Mouse (Mus musculus): ENCODE results near the gene Tepp. TPM values are rescaled to one million over a fixed set of nuclear protein-coding genes. Genes with fewer than 3 reads are reported as not detected.

The Tepp gene
- polyA plus RNA-seq, 1 experiment from 2014 or later = 1.3 TPM

DNA sequence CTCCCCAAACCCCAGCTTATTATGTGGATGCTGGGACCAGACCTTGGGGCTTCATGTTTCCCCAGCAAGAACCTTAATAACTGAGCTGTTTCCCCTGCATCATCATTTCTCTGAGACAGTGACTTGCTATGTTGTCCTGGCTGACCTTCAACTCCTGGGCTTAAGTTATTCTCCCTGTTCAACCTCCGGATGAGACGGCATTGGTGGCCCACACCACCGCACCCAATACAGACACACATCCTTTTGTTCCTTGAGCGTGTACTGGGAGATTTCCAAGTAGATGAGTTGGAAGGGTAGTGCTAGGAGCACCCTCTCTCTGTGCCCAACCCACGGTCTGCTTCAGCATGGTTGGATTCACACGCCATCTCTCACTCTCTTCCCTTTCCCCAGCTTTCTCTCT lies 3.5 kb downstream of the Tepp start:
- Histone ChIP-seq H3K36me3 (no peaks in the 10 kb centered on the region), H3K4me1 (peaks cover 8% of the 10 kb centered on the region), H3K9ac (replicated peaks) (no peak overlapping the region), H3K27me3 (no peaks in the 10 kb centered on the region), H3K4me3 (no peak overlapping the region), H3K9me3 (no peaks in the 10 kb centered on the region), H3K4me2 (replicated peaks) (no peak overlapping the region), H3K27ac (replicated peaks) (no peak overlapping the region)
- 82% methylated on average over 6 of the region's 6 CpGs for WGBS
- ATAC-seq (replicated peaks) = no peak

DNA sequence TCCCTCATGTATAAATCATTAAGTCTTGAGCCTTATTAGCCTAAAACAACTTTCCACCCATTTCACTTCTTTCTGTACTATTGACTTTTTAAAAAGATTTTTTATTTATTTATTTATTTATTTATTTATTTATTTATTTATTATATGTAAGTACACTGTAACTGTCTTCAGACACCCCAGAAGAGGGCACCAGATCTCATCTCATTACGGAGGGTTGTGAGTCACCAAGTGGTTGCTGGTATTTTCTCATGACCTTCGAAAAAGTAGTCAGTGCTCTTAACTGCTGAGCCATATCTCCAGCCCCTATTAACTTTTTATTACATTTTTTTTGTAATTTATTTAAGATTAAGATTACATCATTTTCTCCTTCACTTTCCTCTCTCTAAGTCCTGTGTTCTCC lies 4.3 kb downstream of the Tepp start:
- H3K36me3 ChIP-seq = no peaks in the 10 kb centered on the region
- H3K9me3 ChIP-seq = no peaks in the 10 kb centered on the region
- ATAC-seq (replicated peaks) = no peak
- no peak overlapping the region for H3K27ac ChIP-seq (replicated peaks)
- no peak overlapping the region for H3K9ac ChIP-seq (replicated peaks)
- 78% methylated on average over 2 of the region's 2 CpGs for WGBS
- no peak overlapping the region for H3K4me2 ChIP-seq (replicated peaks)
- peaks cover 8% of the 10 kb centered on the region for H3K4me1 ChIP-seq
- no peaks in the 10 kb centered on the region for H3K27me3 ChIP-seq
- no peak overlapping the region for H3K4me3 ChIP-seq

DNA sequence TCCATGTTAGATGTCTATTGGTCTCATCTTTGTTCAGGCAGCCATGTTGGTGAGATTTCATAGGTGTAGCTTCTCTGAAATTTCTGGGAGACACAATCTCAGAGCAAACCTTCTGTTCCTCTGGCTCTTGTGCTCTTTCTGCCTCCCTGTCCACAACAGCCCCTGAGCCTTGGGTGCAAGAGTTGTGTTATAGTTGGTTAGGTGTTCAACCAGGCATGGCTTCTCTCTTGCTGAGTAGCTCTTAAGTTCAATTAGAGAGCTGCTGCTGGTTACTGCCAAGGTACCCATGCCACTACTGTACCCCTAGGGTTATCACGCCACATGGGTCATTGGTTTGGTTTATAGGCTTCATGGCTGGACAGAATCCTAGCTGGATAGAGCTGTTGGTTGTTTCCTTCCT lies 5.0 kb downstream of the Tepp start:
- Histone ChIP-seq H3K9ac (replicated peaks) (no peak overlapping the region), H3K4me2 (replicated peaks) (no peak overlapping the region), H3K9me3 (no peaks in the 10 kb centered on the region), H3K4me1 (peaks cover 10% of the 10 kb centered on the region), H3K36me3 (no peaks in the 10 kb centered on the region), H3K4me3 (no peak overlapping the region), H3K27me3 (peaks cover 3% of the 10 kb centered on the region; the same call in 1 of the 2 replicates), H3K27ac (replicated peaks) (no peak overlapping the region)
- no peak for ATAC-seq (replicated peaks)
- 84% methylated on average over 1 of the region's 1 CpGs for WGBS

DNA sequence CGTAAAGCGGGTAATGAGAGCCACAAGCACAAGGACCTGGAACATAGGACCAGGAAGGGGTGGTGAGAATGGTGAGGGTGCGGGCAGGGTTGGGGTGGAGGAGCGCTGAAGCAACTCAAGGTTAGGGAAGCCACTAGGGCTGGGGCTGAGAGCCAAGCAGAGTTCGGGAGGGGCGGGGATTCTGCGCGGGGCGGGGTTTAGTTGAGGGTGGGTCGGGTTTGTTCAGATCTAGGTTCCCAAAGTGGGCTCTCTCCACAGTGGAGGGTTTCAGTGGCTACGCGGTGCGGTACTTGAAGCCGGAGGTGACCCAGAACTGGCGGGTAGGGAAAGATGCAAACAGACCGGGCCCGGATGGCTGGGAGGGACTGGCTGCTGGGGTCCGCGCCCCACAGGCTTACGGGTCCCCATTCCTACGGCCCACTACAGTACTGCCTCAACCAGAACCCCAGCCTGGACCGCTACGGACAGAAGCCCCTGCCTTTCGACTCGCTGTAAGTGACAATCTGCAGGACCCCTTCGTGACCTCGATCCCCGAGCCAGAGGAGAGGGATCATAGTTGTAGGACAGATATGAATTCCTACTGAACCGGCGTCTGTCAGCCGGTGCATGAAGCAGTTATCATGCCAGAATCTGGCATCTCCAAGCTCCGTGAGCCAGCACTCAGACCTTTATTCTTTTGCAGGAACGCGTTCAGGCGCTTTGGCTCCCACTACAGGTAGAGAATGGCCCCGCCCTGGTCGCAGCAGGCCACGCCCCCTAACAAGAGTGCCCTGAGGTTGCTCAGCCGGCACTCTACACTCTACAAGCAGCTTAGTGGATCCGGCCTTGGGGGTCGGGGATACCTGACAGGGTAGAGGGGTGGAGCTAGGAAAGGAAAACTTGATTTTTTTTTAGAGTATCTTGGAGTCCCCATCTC lies 10.1 kb downstream of the Tepp start:
- Histone ChIP-seq H3K9ac (replicated peaks) (peak overlapping the region; percentile 46), H3K4me1 (peaks cover 11% of the 10 kb centered on the region), H3K4me2 (replicated peaks) (peak overlapping the region; percentile 75), H3K27me3 (peaks cover 3% of the 10 kb centered on the region; the same call in 1 of the 2 replicates), H3K4me3 (peak overlapping the region; percentile 38), H3K27ac (replicated peaks) (no peak overlapping the region), H3K36me3 (peaks cover 17% of the 10 kb centered on the region), H3K9me3 (no peaks in the 10 kb centered on the region)
- 2% methylated on average over 41 of the region's 41 CpGs for WGBS
- ATAC-seq (replicated peaks) = peak; percentile 62

DNA sequence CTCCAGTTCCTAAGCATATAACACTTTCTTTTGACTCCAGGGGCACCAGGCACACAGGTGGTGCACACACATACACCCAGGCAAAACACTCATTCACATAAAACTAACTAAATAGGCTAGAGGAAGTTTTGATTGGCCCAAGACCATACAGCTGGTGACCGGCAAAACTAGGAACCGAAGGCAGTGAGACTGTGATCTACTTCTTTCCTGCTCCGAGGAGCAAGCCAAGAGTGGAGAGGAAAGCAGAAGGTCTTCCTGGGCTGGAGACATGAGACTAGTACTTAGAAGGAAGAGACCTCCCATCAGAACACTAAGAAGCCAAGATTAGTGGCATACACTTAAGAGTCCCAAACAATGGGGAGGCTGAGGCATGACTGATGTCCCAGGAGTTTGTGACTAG lies 12.8 kb downstream of the Tepp start:
- Histone ChIP-seq H3K27me3 (peaks cover 3% of the 10 kb centered on the region; the same call in 1 of the 2 replicates), H3K4me3 (no peak overlapping the region), H3K36me3 (peaks cover 43% of the 10 kb centered on the region), H3K4me1 (peaks cover 21% of the 10 kb centered on the region), H3K27ac (replicated peaks) (no peak overlapping the region), H3K9me3 (no peaks in the 10 kb centered on the region), H3K4me2 (replicated peaks) (no peak overlapping the region), H3K9ac (replicated peaks) (no peak overlapping the region)
- ATAC-seq (replicated peaks) = no peak
- WGBS = 93% methylated on average over 3 of the region's 3 CpGs

DNA sequence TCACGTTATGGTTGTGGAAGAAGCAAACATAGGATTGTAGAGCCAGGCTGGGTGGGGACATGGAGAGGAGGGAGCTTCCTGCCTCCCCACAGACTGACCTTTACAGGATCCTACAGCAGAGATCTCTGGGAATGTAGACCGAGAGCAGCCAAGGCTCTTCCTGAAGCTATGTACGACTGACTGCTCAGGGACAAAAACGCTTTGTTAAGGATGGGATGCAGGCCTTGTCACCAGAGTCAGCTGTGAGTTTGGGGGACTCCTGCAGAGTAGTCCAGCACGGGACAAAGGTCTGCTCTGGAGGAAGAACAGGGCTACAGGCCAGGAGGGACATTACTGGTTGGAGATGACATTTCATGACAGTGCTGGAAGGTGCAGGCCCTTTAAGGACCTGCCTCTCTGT lies 14.3 kb downstream of the Tepp start:
- Histone ChIP-seq H3K27me3 (peaks cover 3% of the 10 kb centered on the region; the same call in 1 of the 2 replicates), H3K4me2 (replicated peaks) (no peak overlapping the region), H3K36me3 (peaks cover 57% of the 10 kb centered on the region), H3K4me3 (no peak overlapping the region), H3K27ac (replicated peaks) (no peak overlapping the region), H3K9ac (replicated peaks) (no peak overlapping the region), H3K9me3 (no peaks in the 10 kb centered on the region), H3K4me1 (peaks cover 23% of the 10 kb centered on the region)
- WGBS = 28% methylated on average over 5 of the region's 5 CpGs
- ATAC-seq (replicated peaks) = no peak

DNA sequence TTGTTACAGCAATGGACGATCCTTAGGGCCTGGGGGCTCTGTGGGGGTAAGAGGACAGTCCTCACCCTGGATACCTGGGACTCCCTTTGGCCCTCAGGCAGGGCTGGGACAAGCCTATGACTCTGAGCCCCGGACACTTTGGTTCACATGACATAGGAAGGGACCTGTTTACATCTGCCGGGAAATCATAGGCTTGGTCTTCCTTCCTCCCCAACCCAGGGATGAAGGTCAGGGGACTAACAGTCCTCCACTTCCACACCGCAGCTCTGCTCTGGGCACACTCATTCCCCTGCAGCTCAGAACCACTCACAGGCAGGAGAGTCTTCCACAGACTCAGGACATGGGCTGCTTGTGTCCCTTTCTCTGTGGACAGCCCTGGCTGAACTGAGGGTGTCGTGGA lies 16.5 kb downstream of the Tepp start:
- H3K27ac ChIP-seq (replicated peaks) = no peak overlapping the region
- H3K4me3 ChIP-seq = no peak overlapping the region
- H3K4me2 ChIP-seq (replicated peaks) = no peak overlapping the region
- ATAC-seq (replicated peaks) = no peak
- H3K4me1 ChIP-seq = peaks cover 25% of the 10 kb centered on the region
- H3K9ac ChIP-seq (replicated peaks) = no peak overlapping the region
- WGBS = 93% methylated on average over 5 of the region's 5 CpGs
- no peaks in the 10 kb centered on the region for H3K27me3 ChIP-seq
- peaks cover 57% of the 10 kb centered on the region for H3K36me3 ChIP-seq
- H3K9me3 ChIP-seq = no peaks in the 10 kb centered on the region

DNA sequence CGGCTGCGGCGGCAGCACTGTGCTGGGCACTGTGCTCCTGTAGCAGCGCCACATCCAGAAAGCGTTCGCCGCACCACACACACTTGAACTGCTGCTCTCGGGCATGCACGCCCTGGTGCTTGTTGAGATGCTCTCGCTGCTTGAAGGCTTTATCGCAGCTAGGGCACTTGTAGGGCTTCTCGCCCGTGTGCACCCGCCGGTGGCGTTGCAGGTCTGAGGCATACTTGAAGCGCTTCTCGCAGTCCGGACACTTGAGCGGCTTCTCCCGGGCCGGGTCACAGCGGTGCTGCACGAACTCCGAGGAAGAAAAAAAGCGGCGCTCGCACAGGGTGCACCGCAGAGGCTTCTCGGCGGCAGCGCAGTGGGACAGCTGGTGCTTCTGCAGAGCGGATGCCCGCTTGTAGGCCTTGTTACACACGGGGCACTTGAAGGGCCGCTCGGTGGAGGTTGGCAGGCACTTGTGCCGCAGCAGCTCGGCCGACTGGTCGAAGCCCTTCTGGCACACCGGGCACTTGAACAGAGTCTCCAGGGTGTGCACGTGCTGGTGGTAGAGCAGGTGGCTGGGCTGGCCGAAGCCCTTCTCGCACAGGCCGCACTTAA lies 17.6 kb downstream of the Tepp start:
- peaks cover 30% of the 10 kb centered on the region for H3K4me1 ChIP-seq
- H3K27me3 ChIP-seq = no peaks in the 10 kb centered on the region
- H3K4me2 ChIP-seq (replicated peaks) = no peak overlapping the region
- peaks cover 57% of the 10 kb centered on the region for H3K36me3 ChIP-seq
- no peak overlapping the region for H3K4me3 ChIP-seq
- WGBS = 89% methylated on average over 46 of the region's 46 CpGs
- no peak for ATAC-seq (replicated peaks)
- no peaks in the 10 kb centered on the region for H3K9me3 ChIP-seq
- H3K27ac ChIP-seq (replicated peaks) = no peak overlapping the region
- H3K9ac ChIP-seq (replicated peaks) = no peak overlapping the region

DNA sequence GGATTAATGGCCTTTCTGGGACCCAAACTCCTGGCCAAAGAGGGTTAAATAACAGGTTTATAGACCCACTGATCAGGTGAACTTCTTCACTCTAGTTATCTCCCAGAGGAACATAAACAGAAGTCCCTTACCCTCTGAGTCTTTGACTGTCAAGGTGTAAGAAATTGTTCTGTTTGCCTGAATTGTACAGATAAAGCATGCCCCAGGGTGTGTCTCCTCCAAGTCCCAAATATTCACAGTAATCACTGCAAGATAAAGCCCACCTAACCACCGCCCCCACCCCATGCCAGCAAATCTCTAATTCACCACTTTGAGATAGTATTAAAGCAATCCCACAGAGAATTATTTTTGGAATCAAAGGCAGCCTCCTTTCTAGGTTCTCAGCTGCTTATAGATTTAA lies 20.0 kb downstream of the Tepp start:
- Histone ChIP-seq H3K9me3 (no peaks in the 10 kb centered on the region), H3K27ac (replicated peaks) (peak overlapping the region; percentile 94; the same call in 1 of the 2 replicates), H3K4me3 (peak overlapping the region; percentile 88), H3K27me3 (no peaks in the 10 kb centered on the region), H3K9ac (replicated peaks) (peak overlapping the region; percentile 99), H3K36me3 (peaks cover 44% of the 10 kb centered on the region), H3K4me1 (peaks cover 34% of the 10 kb centered on the region), H3K4me2 (replicated peaks) (peak overlapping the region; percentile 80)
- 74% methylated on average over 1 of the region's 1 CpGs for WGBS
- ATAC-seq (replicated peaks) = no peak

DNA sequence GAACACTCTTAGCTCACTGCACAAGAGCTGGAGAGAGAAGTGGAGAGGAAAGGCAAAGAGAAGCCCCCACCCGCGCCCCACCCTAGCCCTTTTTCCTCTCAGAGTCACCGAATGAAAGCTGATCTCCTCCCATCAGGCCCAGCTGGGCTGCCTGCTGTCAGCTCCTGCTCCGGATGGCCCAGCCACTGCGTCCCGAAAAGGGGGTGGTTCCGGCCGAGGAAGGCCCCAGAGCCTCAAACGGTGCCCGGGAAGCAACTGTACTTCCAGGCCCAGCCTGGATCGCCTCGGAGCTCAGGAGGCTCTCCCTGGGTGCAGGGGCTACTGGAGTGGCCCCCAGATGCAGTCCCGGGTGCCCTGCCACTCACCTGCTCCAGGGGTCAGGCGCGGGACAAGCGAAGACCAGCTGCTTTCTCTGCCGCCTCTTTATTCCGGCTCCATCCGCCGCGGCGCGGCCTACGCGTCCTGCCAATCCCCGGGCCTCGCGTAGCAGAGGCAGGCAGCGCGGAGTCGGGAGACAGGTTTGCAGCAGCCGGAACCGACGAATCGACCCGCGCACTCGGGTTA lies 20.9 kb downstream of the Tepp start:
- Histone ChIP-seq H3K36me3 (peaks cover 37% of the 10 kb centered on the region), H3K4me3 (peak overlapping the region; percentile 88), H3K9me3 (no peaks in the 10 kb centered on the region), H3K4me2 (replicated peaks) (peak overlapping the region; percentile 80), H3K9ac (replicated peaks) (peak overlapping the region; percentile 99), H3K27ac (replicated peaks) (peak overlapping the region; percentile 94), H3K27me3 (no peaks in the 10 kb centered on the region), H3K4me1 (peaks cover 34% of the 10 kb centered on the region)
- peak; percentile 59 for ATAC-seq (replicated peaks)
- 0% methylated on average over 38 of the region's 38 CpGs for WGBS

DNA sequence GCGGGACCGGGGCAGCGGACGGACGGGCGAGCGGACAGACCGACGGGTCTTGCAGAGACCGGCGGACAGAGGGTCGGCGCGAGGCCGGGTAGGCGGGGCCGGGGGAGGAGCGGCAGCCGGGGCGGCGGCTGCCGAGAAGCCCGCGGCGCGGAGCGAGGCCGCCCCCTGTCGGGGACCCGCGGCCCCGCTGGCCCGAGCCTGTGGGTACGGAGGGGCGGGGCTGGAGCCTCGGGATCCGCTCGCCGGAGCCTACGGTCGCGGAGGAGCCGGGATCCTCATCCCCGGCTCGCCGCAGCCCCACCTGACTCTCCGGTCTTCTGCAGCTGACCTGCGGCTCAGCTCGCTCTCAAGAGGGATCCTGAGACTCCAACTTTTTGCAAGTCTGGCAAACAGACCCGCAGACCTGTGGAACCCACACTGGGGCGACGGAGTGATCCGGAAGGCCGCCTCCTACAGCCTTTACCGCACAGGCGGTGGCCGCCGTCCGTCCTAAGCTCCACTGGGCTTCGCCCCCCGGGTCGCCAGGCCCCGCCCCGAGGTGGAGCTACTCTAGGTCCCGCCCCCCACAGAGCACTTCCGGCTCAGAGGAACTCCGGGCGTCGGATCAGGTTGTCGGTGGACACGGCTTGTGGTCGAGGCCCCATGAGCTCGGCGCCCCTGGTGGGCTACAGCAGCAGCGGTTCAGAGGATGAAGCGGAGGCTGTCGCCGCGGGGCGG lies 21.5 kb downstream of the Tepp start, which contains the start of the genes Zfp319 and Usb1:
Zfp319 (minus strand) TSS at position 231 of the 717 bp plus-strand sequence.
Usb1 (plus strand) TSS at position 565 of the 717 bp plus-strand sequence.
- peak within 1 kb of the TSS; percentile 88 for H3K4me3 ChIP-seq
- H3K9me3 ChIP-seq = no peaks in the 10 kb centered on the region
- H3K4me2 ChIP-seq (replicated peaks) = peak within 1 kb of the TSS; percentile 80
- WGBS = under 1% methylated on average over 73 of the region's 80 CpGs
- H3K27me3 ChIP-seq = no peaks in the 10 kb centered on the region
- H3K9ac ChIP-seq (replicated peaks) = peak within 1 kb of the TSS; percentile 99
- peak within 1 kb of the TSS; percentile 94 for H3K27ac ChIP-seq (replicated peaks)
- ATAC-seq (replicated peaks) = peak; percentile 93
- H3K4me1 ChIP-seq = peaks cover 28% of the 10 kb centered on the region
- H3K36me3 ChIP-seq = peaks cover 30% of the 10 kb centered on the region

Data from forebrain, embryonic 15.5 days (tissue).